Mouse (Mus musculus) liver, embryonic 14.5 days (tissue): ENCODE data around the gene Aurkb. TPM values are rescaled to one million over a fixed set of nuclear protein-coding genes. Genes with fewer than 3 reads are reported as not detected.

Source experiments
- ATAC-seq: fragments of 200-750 bp; cut with Nextera tagmentation; 2 replicates; pipeline ENCODE4 v1.8.0; 2017; ENCODE audit warnings: moderate number of reproducible peaks, mild to moderate bottlenecking, moderate library complexity; ENCODE audit not compliant: insufficient read depth
- DNase-seq, 3 experiments: peaks; one replicate each; pipeline ENCODE4 v3.0.0-alpha.2; 2012 to 2013; ENCODE audit warnings: low read depth in 3 of 3, low spot score in 3 of 3
- H3K27ac ChIP-seq: fragments of 300-500 bp; sonication (generic); 2 replicates; pipeline ENCODE4 v1.5.1; 2014; ENCODE audit warnings: moderate library complexity, mild to moderate bottlenecking, control low read depth, inconsistent platforms
- H3K27me3 ChIP-seq: fragments of 300-500 bp; sonication (generic); 2 replicates; pipeline ENCODE4 v1.6.1; 2014; ENCODE audit warnings: mild to moderate bottlenecking, low read length, moderate library complexity; ENCODE audit not compliant: control insufficient read depth, insufficient read depth
- H3K36me3 ChIP-seq: fragments of 300-500 bp; sonication (generic); replicated peaks from 2 replicates; pipeline ENCODE4 v1.6.1; 2014; ENCODE audit warnings: low read depth; ENCODE audit not compliant: control insufficient read depth, insufficient read depth
- H3K4me1 ChIP-seq, 2 experiments: fragments of 200-500 bp in 1 of 2; fragments of 300-500 bp in 1 of 2; sonication (generic) in 1 of 2; replicated peaks; 2 replicates each; pipeline ENCODE4 v1.6.1; 2012 to 2014; ENCODE audit warnings: antibody characterized with exemption in 1 of 2, inconsistent platforms in 1 of 2, low read length in 1 of 2; ENCODE audit not compliant: control insufficient read depth in 2 of 2, insufficient read depth in 2 of 2
- H3K4me2 ChIP-seq: fragments of 300-500 bp; sonication (generic); 2 replicates; pipeline ENCODE4 v1.6.1; 2014; ENCODE audit warnings: low read depth, mild to moderate bottlenecking, control low read depth, moderate library complexity
- H3K4me3 ChIP-seq, 2 experiments: fragments of 200-500 bp in 1 of 2; fragments of 300-500 bp in 1 of 2; sonication (generic) in 1 of 2; 2 replicates each; pipeline ENCODE4 v1.5.1; 2012 to 2014; ENCODE audit warnings: low read depth in 2 of 2, low read length in 2 of 2, mild to moderate bottlenecking in 2 of 2, control low read depth in 1 of 2, inconsistent platforms in 1 of 2, moderate library complexity in 1 of 2; ENCODE audit not compliant: insufficient read depth in 1 of 2
- H3K9ac ChIP-seq: fragments of 300-500 bp; sonication (generic); replicated peaks from 2 replicates; pipeline ENCODE4 v1.6.1; 2014; ENCODE audit warnings: mild to moderate bottlenecking, control low read depth, moderate library complexity
- H3K9me3 ChIP-seq: fragments of 300-500 bp; sonication (generic); 2 replicates; pipeline ENCODE4 v1.6.1; 2016; ENCODE audit warnings: low read length, mixed read lengths; ENCODE audit not compliant: control insufficient read depth
- CTCF ChIP-seq: IDR thresholded peaks from 2 replicates; pipeline ENCODE4 v1.5.1; 2016; ENCODE audit warnings: antibody characterized with exemption, low read depth, control low read depth
- EP300 ChIP-seq: IDR thresholded peaks from 2 replicates; pipeline ENCODE4 v1.6.1; 2016; ENCODE audit warnings: antibody characterized with exemption, low read depth
- WGBS: fragments of 180-500 bp; shearing (Covaris S2); extraction: QIAGEN DNeasy Blood & Tissue Kit; methylation state at CpG from one replicate; pipeline ENCODE4 v1.1.7; 2014; ENCODE audit not compliant: insufficient replicate concordance; 5-methylcytosine and 5-hydroxymethylcytosine counted together
- polyA plus RNA-seq, 2 experiments: library from polyadenylated mRNA; depleted of rRNA in 1 of 2; stranded (reverse) in 1 of 2; unstranded in 1 of 2; fragments of >200 nt; fragmentation: Nextera tagmentation in 1 of 2; extraction: Ambion mirVana in 1 of 2; gene quantifications; 2 replicates each; pipeline versions ENCODE4 v1.2.1 to v1.2.3; 2012 to 2014

The Aurkb gene
- polyA plus RNA-seq, 2 experiments = 78.6 to 90.8 TPM

- peak; percentile 99 for DNase-seq
- H3K4me1 ChIP-seq = peaks cover 40 to 44% of the 10 kb centered on the region in 2 experiments
- ATAC-seq = peak; percentile 85
- H3K4me2 ChIP-seq = peak within 1 kb of the TSS; percentile 93
- no peaks in the 10 kb centered on the region for H3K27me3 ChIP-seq
- peak within 1 kb of the TSS; percentile 88 for H3K27ac ChIP-seq
- peaks cover 6% of the 10 kb centered on the region for H3K36me3 ChIP-seq
- under 1% methylated on average over 37 of the region's 37 CpGs for WGBS
- peak within 1 kb of the TSS; percentile 64 to 72 for H3K4me3 ChIP-seq
- TF ChIP-seq CTCF = no peak
- TF ChIP-seq EP300 = peak; percentile 42; the same call in 1 of the 2 replicates
- peak within 1 kb of the TSS; percentile 72 for H3K9ac ChIP-seq
- H3K9me3 ChIP-seq = no peaks in the 10 kb centered on the region
These were observed 49.4 kb downstream of the Aurkb start, which contains the start of gene Per1 for GRCm38 (mm10) chr11:69094697-69095429. TSS of gene Per1 (plus strand) at chr11:69095217.

- H3K9ac ChIP-seq = peak overlapping the region; percentile 72
- TF ChIP-seq EP300 (no peak), CTCF (no peak)
- ATAC-seq = no peak
- peaks cover 38 to 48% of the 10 kb centered on the region in 2 experiments for H3K4me1 ChIP-seq
- no peaks in the 10 kb centered on the region for H3K9me3 ChIP-seq
- peak overlapping the region; percentile 93 for H3K4me2 ChIP-seq
- peak overlapping the region; percentile 88 for H3K27ac ChIP-seq
- no peaks in the 10 kb centered on the region for H3K36me3 ChIP-seq
- H3K27me3 ChIP-seq = no peaks in the 10 kb centered on the region
- H3K4me3 ChIP-seq = peak overlapping the region; percentile 64 to 72
- no peak for DNase-seq
- WGBS = 1% methylated on average over 27 of the region's 27 CpGs
These were observed 50.2 kb downstream of the Aurkb start for GRCm38 (mm10) chr11:69095511-69096231.

- ATAC-seq (no peak), DNase-seq (no peak)
- Histone ChIP-seq H3K36me3 (no peaks in the 10 kb centered on the region), H3K4me1 (peaks cover 38 to 48% of the 10 kb centered on the region in 2 experiments), H3K27me3 (no peaks in the 10 kb centered on the region), H3K9ac (peak overlapping the region; percentile 72), H3K4me3 (peak overlapping the region; percentile 64 to 72; a peak in 3 of 4 replicates), H3K9me3 (no peaks in the 10 kb centered on the region), H3K27ac (peak overlapping the region; percentile 88), H3K4me2 (peak overlapping the region; percentile 93)
- WGBS = 19% methylated on average over 9 of the region's 9 CpGs
- no peak for TF ChIP-seq EP300
- no peak for TF ChIP-seq CTCF
These were observed 51.0 kb downstream of the Aurkb start for GRCm38 (mm10) chr11:69096360-69096986.

- H3K27me3 ChIP-seq = no peaks in the 10 kb centered on the region
- H3K36me3 ChIP-seq = no peaks in the 10 kb centered on the region
- TF ChIP-seq EP300 = peak; percentile 56; the same call in 1 of the 2 replicates
- 0 out of 2 replicates have a peak, but pooled peaks have one; percentile 10 for TF ChIP-seq CTCF
- peak; percentile 32 for ATAC-seq
- WGBS = 2% methylated on average over 29 of the region's 29 CpGs
- peak overlapping the region; percentile 72 for H3K9ac ChIP-seq
- no peaks in the 10 kb centered on the region for H3K9me3 ChIP-seq
- H3K4me1 ChIP-seq = peaks cover 38 to 48% of the 10 kb centered on the region in 2 experiments
- H3K27ac ChIP-seq = peak overlapping the region; percentile 84
- H3K4me3 ChIP-seq = peak overlapping the region; percentile 39 to 64
- DNase-seq = peak; percentile 80 to 96 (median 83)
- H3K4me2 ChIP-seq = peak overlapping the region; percentile 93
These were observed 51.8 kb downstream of the Aurkb start for GRCm38 (mm10) chr11:69096987-69097900.
